Mouse (Mus musculus) lung, embryonic 16.5 days (tissue): ENCODE measurements at regions not wholly inside any gene's neighbourhood (a gene's known extent, or its start where the extent isn't known, plus 50 kb on each side); places are given as distances from the start of the nearest gene placed in this dataset.

Experiments
- ATAC-seq: fragments of 200-750 bp; cut with Nextera tagmentation; 2 replicates; pipeline ENCODE4 v1.8.0; 2017; ENCODE audit warnings: low read depth, mild to moderate bottlenecking, moderate library complexity
- H3K27ac ChIP-seq: fragments of 300-500 bp; sonication (generic); 2 replicates; pipeline ENCODE4 v1.5.1; 2014; ENCODE audit warnings: mild to moderate bottlenecking, control low read depth, low read length
- H3K27me3 ChIP-seq: fragments of 300-500 bp; sonication (generic); 2 replicates; pipeline ENCODE4 v1.6.1; 2014; ENCODE audit warnings: low read depth, low read length, mixed read lengths; ENCODE audit not compliant: control insufficient read depth, insufficient read depth
- H3K36me3 ChIP-seq: fragments of 300-500 bp; sonication (generic); 2 replicates; pipeline ENCODE4 v1.6.1; 2014; ENCODE audit warnings: low read length; ENCODE audit not compliant: control insufficient read depth, insufficient read depth
- H3K4me1 ChIP-seq: fragments of 300-500 bp; sonication (generic); replicated peaks from 2 replicates; pipeline ENCODE4 v1.6.1; 2014; ENCODE audit warnings: low read length, mixed read lengths; ENCODE audit not compliant: control insufficient read depth, insufficient read depth
- H3K4me2 ChIP-seq: fragments of 300-500 bp; sonication (generic); 2 replicates; pipeline ENCODE4 v1.6.1; 2014; ENCODE audit warnings: low read depth, low read length, control low read depth
- H3K4me3 ChIP-seq: fragments of 300-500 bp; sonication (generic); 2 replicates; pipeline ENCODE4 v1.5.1; 2014; ENCODE audit warnings: mild to moderate bottlenecking, low read length, control low read depth
- H3K9ac ChIP-seq: fragments of 300-500 bp; sonication (generic); 2 replicates; pipeline ENCODE4 v1.6.1; 2014; ENCODE audit warnings: low read length, control low read depth
- H3K9me3 ChIP-seq: fragments of 300-500 bp; sonication (generic); 2 replicates; pipeline ENCODE4 v1.6.1; 2016; ENCODE audit warnings: low read length; ENCODE audit not compliant: control insufficient read depth
- WGBS: fragments of 180-500 bp; shearing (Covaris S2); extraction: QIAGEN DNeasy Blood & Tissue Kit; methylation state at CpG from one replicate; pipeline ENCODE4 v1.1.7; 2014; 5-methylcytosine and 5-hydroxymethylcytosine counted together

GRCm38 (mm10) chr4:125439856-125440255, 50.6 kb upstream of the Grik3 start:
- Histone ChIP-seq H3K4me2 (no peak overlapping the region), H3K4me3 (no peak overlapping the region), H3K4me1 (no peaks in the 10 kb centered on the region), H3K9me3 (no peaks in the 10 kb centered on the region), H3K36me3 (no peaks in the 10 kb centered on the region), H3K9ac (no peak overlapping the region), H3K27me3 (no peaks in the 10 kb centered on the region), H3K27ac (no peak overlapping the region)
- WGBS: 33% methylated on average over 9 of the region's 9 CpGs
- ATAC-seq: no peak

- no peak overlapping the region for H3K4me3 ChIP-seq
- no peaks in the 10 kb centered on the region for H3K27me3 ChIP-seq
- no peaks in the 10 kb centered on the region for H3K9me3 ChIP-seq
- no peaks in the 10 kb centered on the region for H3K4me1 ChIP-seq
- H3K9ac ChIP-seq: no peak overlapping the region
- H3K27ac ChIP-seq: no peak overlapping the region
- no peak overlapping the region for H3K4me2 ChIP-seq
- no peak for ATAC-seq
- no peaks in the 10 kb centered on the region for H3K36me3 ChIP-seq
- WGBS: 57% methylated on average over 13 of the region's 13 CpGs
These were observed 53.2 kb upstream of the Grik3 start for GRCm38 (mm10) chr4:125437161-125437822.

- H3K36me3 ChIP-seq: no peaks in the 10 kb centered on the region
- H3K9me3 ChIP-seq: no peaks in the 10 kb centered on the region
- H3K27me3 ChIP-seq: no peaks in the 10 kb centered on the region
- H3K4me1 ChIP-seq: no peaks in the 10 kb centered on the region
- no peak overlapping the region for H3K27ac ChIP-seq
- WGBS: 51% methylated on average over 3 of the region's 3 CpGs
- ATAC-seq: no peak
- H3K4me3 ChIP-seq: no peak overlapping the region
- H3K9ac ChIP-seq: no peak overlapping the region
- H3K4me2 ChIP-seq: no peak overlapping the region
These were observed 57.0 kb upstream of the Grik3 start for GRCm38 (mm10) chr4:125433511-125433910.

GRCm38 (mm10) chr4:125431648-125432047, 58.9 kb upstream of the Grik3 start:
- Histone ChIP-seq H3K4me2 (no peak overlapping the region), H3K27me3 (no peaks in the 10 kb centered on the region), H3K9ac (no peak overlapping the region), H3K4me1 (no peaks in the 10 kb centered on the region), H3K9me3 (no peaks in the 10 kb centered on the region), H3K36me3 (no peaks in the 10 kb centered on the region), H3K27ac (no peak overlapping the region), H3K4me3 (no peak overlapping the region)
- no peak for ATAC-seq

- Histone ChIP-seq H3K36me3 (no peaks in the 10 kb centered on the region), H3K27me3 (no peaks in the 10 kb centered on the region), H3K9me3 (no peaks in the 10 kb centered on the region), H3K4me3 (no peak overlapping the region), H3K4me2 (no peak overlapping the region), H3K4me1 (no peaks in the 10 kb centered on the region), H3K9ac (no peak overlapping the region), H3K27ac (no peak overlapping the region)
- ATAC-seq: no peak
- WGBS: 48% methylated on average over 4 of the region's 4 CpGs
These were observed 59.7 kb upstream of the Grik3 start for GRCm38 (mm10) chr4:125430845-125431244.

GRCm38 (mm10) chr4:125428736-125429135, 61.8 kb upstream of the Grik3 start:
- H3K27me3 ChIP-seq: no peaks in the 10 kb centered on the region
- no peak overlapping the region for H3K4me3 ChIP-seq
- no peak overlapping the region for H3K9ac ChIP-seq
- H3K36me3 ChIP-seq: no peaks in the 10 kb centered on the region
- no peaks in the 10 kb centered on the region for H3K9me3 ChIP-seq
- no peaks in the 10 kb centered on the region for H3K4me1 ChIP-seq
- H3K4me2 ChIP-seq: no peak overlapping the region
- no peak for ATAC-seq
- WGBS: 83% methylated on average over 14 of the region's 14 CpGs
- no peak overlapping the region for H3K27ac ChIP-seq

- Histone ChIP-seq H3K4me3 (no peak overlapping the region), H3K27ac (no peak overlapping the region), H3K27me3 (no peaks in the 10 kb centered on the region), H3K36me3 (no peaks in the 10 kb centered on the region), H3K9me3 (no peaks in the 10 kb centered on the region), H3K4me2 (no peak overlapping the region), H3K4me1 (no peaks in the 10 kb centered on the region), H3K9ac (no peak overlapping the region)
- ATAC-seq: no peak
- WGBS: 36% methylated on average over 5 of the region's 5 CpGs
These were observed 69.8 kb upstream of the Grik3 start for GRCm38 (mm10) chr4:125420561-125421241.

GRCm38 (mm10) chr4:125419491-125420255, 70.8 kb upstream of the Grik3 start:
- WGBS: 40% methylated on average over 12 of the region's 12 CpGs
- H3K27me3 ChIP-seq: no peaks in the 10 kb centered on the region
- ATAC-seq: no peak

GRCm38 (mm10) chr4:125415308-125415707, 75.2 kb upstream of the Grik3 start:
- no peak for ATAC-seq
- 52% methylated on average over 11 of the region's 11 CpGs for WGBS
- H3K9me3 ChIP-seq: no peaks in the 10 kb centered on the region

More at GRCm38 (mm10) chr4:125419491-125420255, 70.8 kb upstream of the Grik3 start:
- Histone ChIP-seq H3K9ac (no peak overlapping the region), H3K9me3 (no peaks in the 10 kb centered on the region), H3K4me2 (no peak overlapping the region), H3K36me3 (no peaks in the 10 kb centered on the region), H3K27ac (no peak overlapping the region), H3K4me3 (no peak overlapping the region), H3K4me1 (no peaks in the 10 kb centered on the region)

More at GRCm38 (mm10) chr4:125415308-125415707, 75.2 kb upstream of the Grik3 start:
- Histone ChIP-seq H3K4me2 (no peak overlapping the region), H3K27ac (no peak overlapping the region), H3K27me3 (no peaks in the 10 kb centered on the region), H3K36me3 (no peaks in the 10 kb centered on the region), H3K4me1 (no peaks in the 10 kb centered on the region), H3K4me3 (no peak overlapping the region), H3K9ac (no peak overlapping the region)
